Mouse (Mus musculus) liver, postnatal 0 days (tissue): ENCODE measurements at regions not wholly inside any gene's neighbourhood (a gene's known extent, or its start where the extent isn't known, plus 50 kb on each side); places are given as distances from the start of the nearest gene placed in this dataset.

Source experiments
- CTCF ChIP-seq: sonication (generic); IDR thresholded peaks from 2 replicates; pipeline ENCODE4 v1.5.1; 2016; ENCODE audit warnings: antibody characterized with exemption, low read depth
- EP300 ChIP-seq: IDR thresholded peaks from 2 replicates; pipeline ENCODE4 v1.6.1; 2016; ENCODE audit warnings: antibody characterized with exemption, low read depth, mild to moderate bottlenecking

DNA sequence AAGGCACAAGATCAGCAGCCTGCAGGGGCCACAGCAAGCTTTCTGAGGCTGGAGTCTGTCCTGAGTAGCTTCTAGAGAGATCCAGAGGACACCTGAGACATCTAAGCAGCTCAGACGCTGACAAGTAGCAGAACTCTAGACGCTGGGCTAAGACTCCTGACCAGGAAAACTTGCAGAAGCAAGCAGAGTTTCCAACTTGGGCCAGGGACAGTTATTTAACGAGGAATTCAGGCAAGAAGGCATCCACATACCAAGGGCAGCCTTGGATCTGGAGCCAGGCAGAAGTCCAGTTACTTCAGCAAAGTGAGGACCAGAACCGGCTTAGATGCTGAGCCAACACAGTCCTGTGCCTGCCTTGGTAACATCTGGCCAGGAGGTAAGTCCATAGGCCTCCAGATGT is 117.8 kb downstream of the Utp6 start:
- TF ChIP-seq EP300, result no peak
- no peak for TF ChIP-seq CTCF
